In the genomic region with DNA sequence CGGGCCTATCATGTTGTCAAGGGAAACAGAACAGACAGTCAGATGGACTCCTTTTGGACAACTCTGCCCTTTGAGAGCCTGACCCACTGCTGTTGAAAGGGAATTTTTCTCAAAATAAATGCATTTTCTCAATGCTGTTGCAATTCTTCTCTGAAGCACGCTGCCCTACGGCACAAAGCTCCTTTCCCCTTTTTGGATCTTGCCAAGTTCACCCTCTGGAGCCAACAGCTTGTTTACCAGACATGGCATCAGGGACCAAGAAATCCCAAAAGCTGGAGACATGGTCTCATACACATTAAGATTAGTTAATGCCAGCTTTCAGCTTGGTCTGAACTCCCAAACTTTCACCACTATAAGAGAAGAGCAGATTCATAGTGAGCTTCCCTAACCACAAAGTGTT, we compare ENCODE assay signal across 25 mouse cellular contexts. TPM values are rescaled to one million over a fixed set of nuclear protein-coding genes. Genes with fewer than 3 reads are reported as not detected.
"Had no signal": no experiment of that assay in that cellular context is flagged by ENCODE, and none has a peak within 500 bp of the region (broad histone marks: within the 10 kb centered on the region; RNA-seq: fewer than 3 reads in every experiment).

No protein-coding gene starts in this region.

- DNase-seq: lung, adult 18-20 months; lung, embryonic 14.5 days; lung, postnatal 10 days; lung, postnatal 4 days; midbrain, embryonic 14.5 days; retina, postnatal 1 day; right cerebral cortex, adult 18-20 months; right cerebral cortex, postnatal 25 days; right cerebral cortex, postnatal 4 days; thymus, adult 2 months; thymus, postnatal 25 days; thymus, postnatal 4 days had no signal

- H3K36me3 ChIP-seq: midbrain, embryonic 12.5 days had no signal

- H3K4me1 ChIP-seq: midbrain, embryonic 10.5 days; midbrain, embryonic 12.5 days had no signal

- H3K4me2 ChIP-seq: lung, embryonic 14.5 days; midbrain, embryonic 12.5 days; neural tube, embryonic 13.5 days; neural tube, embryonic 15.5 days had no signal

- H3K4me3 ChIP-seq: midbrain, embryonic 10.5 days; midbrain, embryonic 12.5 days; myocyte; neural tube, embryonic 13.5 days; neural tube, embryonic 15.5 days had no signal

- H3K9me3 ChIP-seq: midbrain, embryonic 10.5 days; midbrain, embryonic 12.5 days; neural tube, embryonic 13.5 days; neural tube, embryonic 15.5 days had no signal

- ATAC-seq: midbrain, embryonic 16.5 days had no signal

- H3K9ac ChIP-seq: lung, embryonic 14.5 days; midbrain, embryonic 12.5 days; neural tube, embryonic 13.5 days; neural tube, embryonic 15.5 days had no signal

- H3K27me3 ChIP-seq: midbrain, embryonic 12.5 days; neural tube, embryonic 13.5 days; neural tube, embryonic 15.5 days had no signal

- H3K27ac ChIP-seq: midbrain, embryonic 10.5 days; midbrain, embryonic 12.5 days; neural tube, embryonic 13.5 days; neural tube, embryonic 15.5 days had no signal

RNA-seq across cellular contexts. Expression of a gene that starts 33.0 kb away (rescaled TPM):
- total RNA-seq: megakaryocyte, adult 5-6 weeks; megakaryocyte-erythroid progenitor cell, adult 5-6 weeks had no signal
- polyA plus RNA-seq: liver, embryonic 16.5 days; lung, embryonic 14.5 days; lung, embryonic 16.5 days; midbrain, embryonic 10.5 days; midbrain, embryonic 12.5 days; midbrain, embryonic 14.5 days; midbrain, embryonic 16.5 days; myocyte; neural tube, embryonic 11.5 days; neural tube, embryonic 13.5 days; neural tube, embryonic 15.5 days; stomach, embryonic 16.5 days; thymus, adult 2 months; urinary bladder, adult 2 months had no signal
